Mouse (Mus musculus) intestine, postnatal 0 days (tissue): ENCODE measurements around the gene Krtap15. TPM values are rescaled to one million over a fixed set of nuclear protein-coding genes. Genes with fewer than 3 reads are reported as not detected.

Experiments
- ATAC-seq: fragments of 200-750 bp; cut with Nextera tagmentation; 2 replicates; pipeline ENCODE4 v1.8.0; 2017; ENCODE audit warnings: mild to moderate bottlenecking, moderate TSS enrichment, moderate library complexity
- H3K27ac ChIP-seq: fragments of 300-500 bp; sonication (generic); 2 replicates; pipeline ENCODE4 v1.5.1; 2014; ENCODE audit warnings: mild to moderate bottlenecking, low read depth, low read length, moderate library complexity
- H3K27me3 ChIP-seq: fragments of 300-500 bp; sonication (generic); replicated peaks from 2 replicates; pipeline ENCODE4 v1.6.1; 2014; ENCODE audit warnings: low read length, mixed read lengths; ENCODE audit not compliant: control insufficient read depth, insufficient read depth
- H3K36me3 ChIP-seq: fragments of 300-500 bp; sonication (generic); 2 replicates; pipeline ENCODE4 v1.6.1; 2014; ENCODE audit warnings: mild to moderate bottlenecking, moderate library complexity; ENCODE audit not compliant: control insufficient read depth, insufficient read depth
- H3K4me1 ChIP-seq: fragments of 300-500 bp; sonication (generic); replicated peaks from 2 replicates; pipeline ENCODE4 v1.6.1; 2014; ENCODE audit warnings: antibody characterized with exemption, low read length, mixed read lengths; ENCODE audit not compliant: control insufficient read depth, insufficient read depth
- H3K4me2 ChIP-seq: fragments of 300-500 bp; sonication (generic); replicated peaks from 2 replicates; pipeline ENCODE4 v1.6.1; 2014; ENCODE audit warnings: low read depth, mild to moderate bottlenecking, moderate library complexity
- H3K4me3 ChIP-seq: fragments of 300-500 bp; sonication (generic); 2 replicates; pipeline ENCODE4 v1.5.1; 2014; ENCODE audit warnings: low read depth, low read length
- H3K9ac ChIP-seq: fragments of 300-500 bp; sonication (generic); 2 replicates; pipeline ENCODE4 v1.6.1; 2014; ENCODE audit warnings: mild to moderate bottlenecking, low read depth, low read length
- H3K9me3 ChIP-seq: fragments of 300-500 bp; sonication (generic); 2 replicates; pipeline ENCODE4 v1.6.1; 2016; ENCODE audit warnings: mixed run types; ENCODE audit not compliant: control insufficient read depth
- CTCF ChIP-seq: sonication (generic); IDR thresholded peaks from 2 replicates; pipeline ENCODE4 v1.5.1; 2016; ENCODE audit warnings: low read depth, mild to moderate bottlenecking, control low read depth, antibody characterized with exemption, moderate library complexity
- WGBS: fragments of 180-500 bp; shearing (Covaris S2); extraction: QIAGEN DNeasy Blood & Tissue Kit; methylation state at CpG from one replicate; pipeline ENCODE4 v1.1.7; 2014; 5-methylcytosine and 5-hydroxymethylcytosine counted together
- polyA plus RNA-seq: library from polyadenylated mRNA; unstranded; fragments of >200 nt; fragmentation: Nextera tagmentation; extraction: Ambion mirVana; gene quantifications from 2 replicates; pipeline ENCODE4 v1.2.1, GENCODE M21; 2015

Krtap15 gene
- polyA plus RNA-seq = not detected in 2 replicates

- H3K36me3 ChIP-seq = no peaks in the 10 kb centered on the region
- TF ChIP-seq CTCF = no peak
- 79% methylated on average over 3 of the region's 3 CpGs for WGBS
- no peak for ATAC-seq
- no peak within 1 kb of the TSS for H3K4me3 ChIP-seq
- no peak within 1 kb of the TSS for H3K4me2 ChIP-seq
- no peaks in the 10 kb centered on the region for H3K27me3 ChIP-seq
- H3K9ac ChIP-seq = no peak within 1 kb of the TSS
- no peaks in the 10 kb centered on the region for H3K4me1 ChIP-seq
- no peak within 1 kb of the TSS for H3K27ac ChIP-seq
- H3K9me3 ChIP-seq = no peaks in the 10 kb centered on the region
These were observed at the start of gene Krtap15 for GRCm38 (mm10) chr16:88820066-88820465. Gene Krtap15, plus strand, starts transcription at chr16:88820215.

- H3K27me3 ChIP-seq = no peaks in the 10 kb centered on the region
- no peak for ATAC-seq
- no peak within 1 kb of the TSS for H3K27ac ChIP-seq
- no peak for TF ChIP-seq CTCF
- no peak within 1 kb of the TSS for H3K4me2 ChIP-seq
- no peaks in the 10 kb centered on the region for H3K36me3 ChIP-seq
- no peaks in the 10 kb centered on the region for H3K9me3 ChIP-seq
- 90% methylated on average over 2 of the region's 2 CpGs for WGBS
- no peaks in the 10 kb centered on the region for H3K4me1 ChIP-seq
- H3K4me3 ChIP-seq = no peak within 1 kb of the TSS
- H3K9ac ChIP-seq = no peak within 1 kb of the TSS
These were observed 45.9 kb upstream of the Krtap15 start, which contains the start of gene 2310057N15Rik for GRCm38 (mm10) chr16:88774106-88774505. Gene 2310057N15Rik, minus strand, starts transcription at chr16:88774206.

- ATAC-seq = no peak
- Histone ChIP-seq H3K4me3 (no peak within 1 kb of the TSS), H3K9ac (no peak within 1 kb of the TSS), H3K27me3 (no peaks in the 10 kb centered on the region), H3K4me1 (no peaks in the 10 kb centered on the region), H3K4me2 (no peak within 1 kb of the TSS), H3K9me3 (no peaks in the 10 kb centered on the region), H3K27ac (no peak within 1 kb of the TSS), H3K36me3 (no peaks in the 10 kb centered on the region)
- no peak for TF ChIP-seq CTCF
- WGBS = 86% methylated on average over 5 of the region's 6 CpGs
These were observed 42.4 kb upstream of the Krtap15 start, which contains the start of gene Gm5965 for GRCm38 (mm10) chr16:88777596-88777995. Gene Gm5965, plus strand, starts transcription at chr16:88777896.

GRCm38 (mm10) chr16:88786786-88787185 is 33.2 kb upstream of the Krtap15 start:
- Histone ChIP-seq H3K4me2 (no peak overlapping the region), H3K27ac (no peak overlapping the region), H3K27me3 (no peaks in the 10 kb centered on the region), H3K4me1 (no peaks in the 10 kb centered on the region), H3K4me3 (no peak overlapping the region), H3K36me3 (no peaks in the 10 kb centered on the region), H3K9me3 (no peaks in the 10 kb centered on the region), H3K9ac (no peak overlapping the region)
- 77% methylated on average over 2 of the region's 2 CpGs for WGBS
- no peak for ATAC-seq
- no peak for TF ChIP-seq CTCF

GRCm38 (mm10) chr16:88811827-88812226 is 8.2 kb upstream of the Krtap15 start, which contains the start of gene Gm20741:
Gene Gm20741, minus strand, starts transcription at chr16:88812220.
- no peak for TF ChIP-seq CTCF
- Histone ChIP-seq H3K27me3 (no peaks in the 10 kb centered on the region), H3K9me3 (no peaks in the 10 kb centered on the region), H3K4me1 (no peaks in the 10 kb centered on the region), H3K27ac (no peak within 1 kb of the TSS), H3K4me3 (no peak within 1 kb of the TSS), H3K9ac (no peak within 1 kb of the TSS), H3K4me2 (no peak within 1 kb of the TSS), H3K36me3 (no peaks in the 10 kb centered on the region)
- ATAC-seq = no peak
- 75% methylated on average over 2 of the region's 2 CpGs for WGBS

GRCm38 (mm10) chr16:88823736-88824135 is 3.7 kb downstream of the Krtap15 start:
- TF ChIP-seq CTCF = peak; percentile 81

More at GRCm38 (mm10) chr16:88823736-88824135, 3.7 kb downstream of the Krtap15 start:
- ATAC-seq = no peak
- Histone ChIP-seq H3K36me3 (no peaks in the 10 kb centered on the region), H3K4me3 (no peak overlapping the region), H3K9me3 (no peaks in the 10 kb centered on the region), H3K4me2 (no peak overlapping the region), H3K27ac (no peak overlapping the region), H3K27me3 (no peaks in the 10 kb centered on the region), H3K9ac (no peak overlapping the region), H3K4me1 (no peaks in the 10 kb centered on the region)
- WGBS = 81% methylated on average over 3 of the region's 3 CpGs
